Mouse (Mus musculus) liver, embryonic 14.5 days (tissue): Measurements from ENCODE around the gene Rtel1.

ENCODE experiments used
- CTCF ChIP-seq: IDR thresholded peaks from 2 replicates; pipeline ENCODE4 v1.5.1; 2016; ENCODE audit warnings: antibody characterized with exemption, low read depth, control low read depth
- EP300 ChIP-seq: IDR thresholded peaks from 2 replicates; pipeline ENCODE4 v1.6.1; 2016; ENCODE audit warnings: antibody characterized with exemption, low read depth

- TF ChIP-seq EP300 (no peak), CTCF (no peak)
Observed at GRCm38 (mm10) chr2:181394086-181394485, 74.5 kb downstream of the Rtel1 start.
